Mouse (Mus musculus) fat pad, adult 2 months (tissue): ENCODE measurements around the gene Saxo1.

Experiments
- DNase-seq: peaks from one replicate; pipeline ENCODE4 v3.0.0-alpha.2; 2011; ENCODE audit warnings: low read depth, low spot score; ENCODE audit errors: extremely low read depth

Gene Saxo1

DNA sequence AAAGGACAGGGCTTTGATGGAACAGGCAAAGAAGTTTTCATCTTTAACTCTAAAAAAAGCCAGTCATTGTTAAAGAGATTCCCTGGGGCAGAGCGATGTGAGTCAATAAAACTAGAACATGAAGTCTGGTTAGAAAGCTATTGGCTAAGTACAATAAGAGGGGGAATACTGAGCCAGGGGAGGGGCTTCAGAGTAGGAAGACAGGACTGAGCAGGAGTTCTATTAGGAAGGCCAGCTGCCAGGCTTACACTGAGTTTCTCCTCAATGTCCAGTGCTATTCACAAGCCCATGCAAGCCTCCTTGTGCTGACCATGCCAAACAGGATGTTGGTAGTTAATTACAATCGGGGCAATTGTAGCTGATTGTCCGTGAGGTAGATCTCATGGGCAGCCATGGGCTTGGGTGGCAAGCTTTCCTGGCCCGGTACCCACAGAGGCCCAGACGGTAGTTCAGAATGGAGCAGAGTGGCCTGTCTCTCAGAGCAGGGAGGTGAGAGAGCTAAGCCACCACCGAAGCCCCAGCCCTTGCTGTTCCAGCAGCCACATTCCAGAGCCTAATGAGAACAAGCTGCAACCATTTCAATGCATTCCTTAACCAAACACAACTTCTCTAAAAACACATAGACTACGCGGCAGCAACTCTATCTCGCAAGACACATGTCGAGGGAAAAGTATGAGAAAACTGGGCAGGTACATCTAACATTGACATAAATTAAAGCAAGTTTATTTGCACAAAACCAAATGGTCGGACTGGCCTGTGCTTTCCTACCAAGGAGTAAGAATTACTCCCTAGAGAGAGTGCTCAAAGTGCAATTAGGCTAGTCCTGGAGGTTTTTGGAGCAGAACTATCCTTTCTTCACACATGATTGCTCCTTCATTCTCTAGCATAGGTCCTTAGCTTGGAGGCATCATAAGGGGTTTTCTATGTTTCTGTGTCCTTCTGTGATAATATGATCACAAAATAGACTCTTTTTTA lies 30.7 kb downstream of the Saxo1 start:
- DNase-seq, result no peak

DNA sequence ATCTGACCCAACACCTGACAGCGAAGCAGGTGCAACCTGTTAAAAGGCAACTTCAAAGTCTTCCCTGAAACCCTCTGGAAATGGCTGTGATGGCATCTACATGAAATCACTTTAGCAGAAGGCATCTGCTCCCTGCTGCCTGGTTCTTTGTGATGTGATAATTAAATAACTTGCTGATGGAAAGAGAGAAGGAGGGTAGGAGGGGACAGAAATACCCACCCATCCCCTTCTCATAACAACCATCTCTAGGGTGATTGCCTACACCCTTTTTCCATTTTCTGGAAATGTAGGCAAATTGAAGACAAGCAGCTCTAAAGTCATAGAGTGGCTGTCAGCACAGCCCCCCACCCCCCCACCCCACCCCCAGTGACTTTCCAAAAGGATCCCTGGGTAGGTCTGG lies 33.6 kb downstream of the Saxo1 start:
- DNase-seq, result no peak

DNA sequence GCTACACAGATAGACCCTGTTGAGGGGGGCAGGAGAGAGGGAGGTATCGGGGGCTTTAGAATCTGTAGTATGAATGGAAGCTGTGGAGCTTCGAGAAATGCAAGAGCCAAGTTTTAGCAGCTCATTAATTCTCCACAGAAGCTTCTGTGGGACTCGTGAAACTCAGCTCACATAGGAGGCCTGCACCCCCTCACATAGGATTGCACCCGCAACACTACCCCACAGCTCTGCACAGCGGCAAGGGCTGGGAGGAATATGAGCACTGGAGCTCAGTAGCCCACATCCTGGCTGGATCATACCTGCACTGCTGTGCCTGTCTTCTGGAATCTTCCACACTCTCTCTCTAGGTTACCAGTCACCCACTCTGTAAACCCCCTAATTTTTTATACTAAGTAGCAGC lies 34.4 kb downstream of the Saxo1 start:
- no peak for DNase-seq

DNA sequence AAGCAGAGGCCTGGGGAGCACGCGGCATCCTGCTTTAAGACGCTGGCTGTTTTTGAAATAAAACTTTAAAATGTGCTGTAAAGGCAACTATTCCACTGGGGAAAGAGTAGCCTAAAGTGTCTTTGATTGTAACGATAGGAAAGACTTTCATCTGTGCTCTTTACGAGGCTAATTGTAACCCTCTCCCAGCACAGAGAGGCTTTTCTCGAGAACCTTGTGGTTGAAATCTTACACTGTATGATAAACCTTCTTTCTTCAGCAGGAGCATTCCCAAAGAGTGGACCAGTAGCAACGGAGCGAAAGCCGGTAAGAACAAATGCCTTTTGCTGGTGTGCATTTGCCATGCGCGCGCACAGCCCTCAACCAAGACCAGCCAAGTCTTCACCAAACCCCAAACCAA lies 37.4 kb downstream of the Saxo1 start:
- no peak for DNase-seq

DNA sequence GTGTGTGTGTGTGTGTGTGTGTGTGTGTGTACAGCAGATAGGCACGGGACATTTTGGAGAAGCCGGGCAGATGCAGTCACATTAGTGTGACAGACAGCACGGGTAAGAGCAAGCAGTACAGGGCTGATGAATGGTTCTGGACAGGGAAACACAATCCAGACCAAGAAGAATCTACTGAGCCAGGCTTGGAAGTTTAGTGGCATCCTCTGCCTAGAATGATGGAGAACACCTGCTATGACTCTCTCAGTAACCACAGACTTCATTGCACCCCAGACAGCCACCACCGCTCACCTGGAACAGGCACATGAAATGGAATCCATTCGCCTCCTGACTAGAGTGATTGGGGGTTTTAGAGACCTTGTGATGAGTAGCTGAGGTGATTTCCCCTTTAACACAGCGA lies 38.2 kb downstream of the Saxo1 start:
- DNase-seq, result no peak

DNA sequence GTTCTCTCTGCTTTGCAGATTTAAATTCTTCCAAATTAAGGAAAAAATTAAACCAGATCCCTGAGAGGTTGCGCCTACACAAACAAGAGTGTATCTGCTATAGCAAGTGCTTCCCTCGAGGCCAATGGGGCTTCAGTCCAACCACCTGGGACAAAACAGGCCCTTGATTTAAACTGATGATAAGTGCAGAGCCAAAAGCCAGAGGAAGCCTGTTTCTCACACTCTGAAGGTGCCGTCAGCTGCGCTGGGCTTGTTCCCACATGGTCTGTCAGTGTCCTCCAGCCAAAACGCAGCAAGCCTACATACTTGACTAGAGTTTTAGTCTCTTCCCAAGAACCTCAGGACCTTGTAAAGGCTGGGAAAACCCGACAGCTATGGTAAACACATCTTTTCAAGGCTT lies 53.5 kb downstream of the Saxo1 start:
- peak; percentile 42 for DNase-seq

DNA sequence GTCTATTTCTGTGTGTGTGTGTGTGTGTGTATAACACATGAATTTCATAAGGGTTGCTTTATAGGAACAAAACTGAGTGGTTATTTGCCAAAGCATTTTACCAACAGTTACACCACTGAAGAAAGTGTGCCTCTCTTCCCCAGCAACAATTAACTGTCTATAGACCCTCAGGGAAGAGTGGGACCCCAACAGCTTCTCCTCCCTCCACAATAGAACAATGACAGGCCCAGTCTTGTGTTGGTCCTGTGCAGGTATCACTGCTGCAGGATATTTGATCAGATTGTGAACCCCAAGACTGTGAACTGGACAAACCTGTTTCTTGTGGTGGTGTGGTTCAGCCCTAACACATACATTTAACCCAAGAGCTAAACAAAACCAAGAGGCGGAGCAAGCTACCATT lies 58.6 kb downstream of the Saxo1 start:
- DNase-seq, result no peak

DNA sequence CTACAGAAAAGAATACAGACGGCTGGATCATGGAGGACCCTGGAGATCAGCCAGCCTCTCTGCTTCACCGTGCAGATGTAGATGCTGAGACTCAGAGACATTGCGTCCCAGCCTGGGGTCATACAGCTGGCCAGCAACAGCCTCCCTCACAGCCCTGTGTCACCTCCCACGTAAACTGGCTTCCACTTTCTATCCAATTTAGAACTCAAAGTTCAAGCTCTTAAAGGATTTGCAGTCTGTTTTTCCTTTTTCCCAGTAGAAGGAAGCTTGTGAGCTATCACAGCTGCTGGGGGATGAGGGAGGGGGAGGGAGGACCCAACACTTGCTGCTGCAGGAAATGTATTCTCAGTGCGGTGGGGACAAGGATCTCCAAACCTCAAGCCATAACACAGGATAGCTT lies 59.4 kb downstream of the Saxo1 start:
- DNase-seq, result peak; percentile 21

DNA sequence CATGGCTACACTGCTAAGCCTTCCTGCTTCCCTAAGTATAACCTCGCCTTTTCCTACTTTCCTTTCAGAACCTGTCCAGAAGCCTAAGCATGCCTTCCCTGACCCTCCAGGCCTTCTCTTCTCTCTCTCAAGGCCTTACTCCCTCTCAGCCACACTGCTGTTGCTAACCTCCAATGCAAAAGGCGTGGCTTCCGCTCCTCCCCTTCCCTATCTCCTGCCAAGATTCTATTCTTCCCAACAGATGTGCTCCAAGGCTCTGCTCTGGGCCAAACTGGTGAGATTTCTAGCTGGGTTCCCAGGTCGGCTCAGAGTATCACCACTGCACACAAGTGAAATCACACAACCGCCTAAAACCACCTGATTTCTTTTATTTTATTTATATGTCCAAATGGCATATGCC lies 69.0 kb downstream of the Saxo1 start:
- DNase-seq, result no peak

DNA sequence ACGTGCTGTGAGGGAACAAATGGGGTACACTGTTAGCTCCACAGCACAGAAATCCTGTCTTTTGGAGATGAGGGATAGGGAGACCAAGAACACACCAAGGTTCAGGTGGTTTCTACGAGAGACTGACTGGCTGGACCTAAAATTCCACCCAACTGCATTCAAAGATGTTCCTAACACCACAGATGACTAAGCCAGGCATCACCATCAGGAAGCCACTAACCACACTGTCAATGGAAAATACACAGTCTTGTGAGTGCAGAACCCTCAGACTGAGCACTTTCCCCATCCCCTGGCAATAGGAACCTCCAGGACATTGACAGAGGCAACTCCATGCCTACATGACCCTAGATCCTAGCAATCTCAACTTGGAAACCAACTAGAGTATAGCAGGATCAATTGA lies 71.2 kb downstream of the Saxo1 start:
- DNase-seq, result no peak

DNA sequence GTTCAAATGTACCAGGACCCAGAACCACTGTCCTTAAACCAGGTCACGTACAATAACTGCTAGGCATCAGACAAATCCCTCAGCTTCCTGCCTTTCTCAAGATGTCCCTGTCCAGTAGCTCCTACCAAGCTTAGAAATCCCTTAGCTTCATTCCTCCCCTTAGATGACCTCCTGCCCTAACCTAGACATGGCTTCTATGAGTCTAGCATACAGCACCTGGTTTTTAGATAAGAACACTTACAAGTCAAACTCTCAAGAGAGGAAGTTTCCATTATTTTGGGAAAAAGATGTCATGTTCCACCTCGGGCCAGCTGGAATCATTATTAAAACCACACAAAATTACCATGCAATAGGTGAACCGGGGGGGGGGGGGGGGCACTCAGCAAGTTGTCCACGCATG lies 71.6 kb downstream of the Saxo1 start:
- DNase-seq, result no peak

DNA sequence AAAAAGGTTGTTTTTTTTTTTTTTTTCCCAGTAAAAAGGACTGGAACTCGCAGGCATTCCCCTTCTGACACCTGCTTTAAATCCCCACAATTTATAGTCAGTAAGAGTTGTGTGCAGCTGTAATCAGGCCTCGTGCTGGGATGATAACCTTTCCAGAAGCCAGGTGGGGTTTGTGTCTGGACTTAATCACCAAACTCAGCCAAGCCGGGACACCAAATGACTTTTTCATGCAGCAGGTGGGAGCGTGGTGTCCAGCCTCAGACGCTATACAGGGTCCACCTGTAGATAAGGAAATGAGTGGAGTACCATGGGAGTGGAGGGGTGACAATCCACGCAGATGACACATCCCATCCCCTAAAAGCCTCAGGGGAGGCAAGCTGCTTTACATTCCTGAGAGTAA lies 73.1 kb downstream of the Saxo1 start:
- no peak for DNase-seq

DNA sequence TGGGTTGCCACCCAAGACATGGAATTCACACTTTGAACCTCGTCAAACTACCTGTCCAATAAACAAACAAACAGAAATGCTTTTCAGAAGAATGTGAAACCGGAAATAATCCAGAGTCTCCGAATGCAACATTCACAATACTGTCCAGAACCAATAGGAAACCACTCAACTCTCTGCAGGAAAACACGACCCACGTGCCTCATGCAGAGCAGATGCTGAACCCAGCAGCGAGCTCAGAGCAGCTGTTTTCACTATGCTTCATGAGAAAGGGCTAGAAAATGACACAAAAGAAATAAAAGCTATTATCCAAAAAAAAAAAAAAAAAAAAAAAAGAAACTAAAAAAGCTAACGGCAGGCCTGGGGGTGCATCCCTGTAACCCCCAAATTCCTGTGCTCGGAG lies 74.4 kb downstream of the Saxo1 start:
- DNase-seq, result no peak

DNA sequence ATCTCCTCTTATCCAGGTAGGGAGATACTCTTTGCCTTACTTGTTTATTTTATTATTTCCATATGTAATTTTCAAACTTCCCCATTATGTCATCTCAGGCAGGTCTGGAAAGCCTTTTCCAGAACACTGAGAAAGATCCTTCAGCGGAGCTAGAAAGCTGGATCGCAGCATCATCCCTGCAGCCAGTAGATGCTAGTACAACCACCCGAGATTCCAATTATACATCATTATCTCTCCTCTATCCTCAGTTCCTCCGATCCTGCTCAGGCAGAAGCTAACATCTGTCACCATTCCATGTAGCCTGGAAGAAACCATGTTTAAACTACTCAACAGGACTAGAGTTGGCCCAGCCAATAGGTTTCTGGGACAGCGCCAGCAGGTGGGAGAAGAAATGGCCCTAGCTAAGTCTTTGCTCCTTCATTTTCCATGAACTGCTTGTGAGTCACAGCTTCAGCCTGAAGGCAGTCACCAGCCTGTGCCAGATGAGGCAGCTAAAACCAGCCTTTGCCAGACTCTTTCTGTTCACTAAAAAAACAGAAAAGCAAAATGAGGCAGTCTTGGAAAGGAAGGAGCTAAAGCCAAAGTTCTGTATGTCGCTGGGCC lies 75.0 kb downstream of the Saxo1 start:
- DNase-seq, result no peak

DNA sequence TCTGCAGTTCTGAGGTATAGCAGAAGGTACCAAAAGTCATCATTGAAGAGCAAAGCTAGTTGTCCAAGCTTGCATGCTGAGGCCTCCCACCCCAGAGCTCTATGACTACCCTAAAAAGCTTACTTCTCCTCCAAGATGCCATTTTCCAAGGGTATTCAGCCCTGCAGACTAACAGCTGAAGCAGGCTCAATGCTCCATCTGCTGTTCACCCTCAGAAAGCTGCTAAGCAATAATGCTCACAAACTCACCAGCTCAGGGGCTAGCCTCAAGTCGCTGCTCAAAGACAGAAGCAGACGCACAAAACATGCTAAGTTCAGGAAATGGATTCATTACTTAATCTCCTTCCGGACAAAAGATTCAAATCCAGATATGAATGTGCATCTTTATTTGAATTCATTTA lies 77.2 kb downstream of the Saxo1 start:
- DNase-seq, result no peak

DNA sequence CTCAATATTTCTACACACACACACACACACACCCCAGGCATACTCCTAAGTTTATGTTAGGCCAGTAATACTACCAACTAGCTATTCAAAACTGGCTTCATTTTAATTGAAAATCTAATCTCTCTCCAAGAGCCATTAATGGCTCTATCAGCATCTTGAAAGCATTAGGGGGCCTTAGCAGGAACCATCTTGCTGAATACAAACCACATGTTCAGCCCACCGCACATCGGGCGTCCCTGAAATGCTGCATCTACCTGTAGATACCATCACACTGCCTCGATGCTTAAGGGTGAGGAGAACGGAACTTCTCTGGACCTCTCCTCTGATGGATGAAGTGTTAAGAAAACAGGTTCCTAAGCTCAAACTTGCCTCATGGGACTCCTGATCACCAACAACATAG lies 93.3 kb downstream of the Saxo1 start:
- no peak for DNase-seq

DNA sequence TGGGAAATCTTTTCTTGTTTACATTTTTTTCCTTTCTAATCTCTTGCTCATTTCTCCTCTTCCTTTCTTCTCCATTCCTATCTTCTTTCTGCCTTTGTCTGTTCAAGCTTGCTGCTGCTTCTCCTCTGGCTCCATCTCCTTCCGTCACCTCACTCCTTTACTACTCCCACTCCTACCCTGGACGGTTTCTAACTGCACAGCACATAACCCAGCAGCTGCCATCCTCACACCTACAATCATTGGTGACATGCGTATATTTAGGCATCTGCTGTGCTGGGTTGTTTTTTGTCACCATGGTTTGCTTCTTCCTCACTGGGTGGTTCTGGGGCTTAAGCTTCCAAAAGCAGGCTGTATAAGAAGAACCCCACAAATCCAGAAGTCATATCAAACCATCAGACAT lies 107.7 kb downstream of the Saxo1 start:
- no peak for DNase-seq

DNA sequence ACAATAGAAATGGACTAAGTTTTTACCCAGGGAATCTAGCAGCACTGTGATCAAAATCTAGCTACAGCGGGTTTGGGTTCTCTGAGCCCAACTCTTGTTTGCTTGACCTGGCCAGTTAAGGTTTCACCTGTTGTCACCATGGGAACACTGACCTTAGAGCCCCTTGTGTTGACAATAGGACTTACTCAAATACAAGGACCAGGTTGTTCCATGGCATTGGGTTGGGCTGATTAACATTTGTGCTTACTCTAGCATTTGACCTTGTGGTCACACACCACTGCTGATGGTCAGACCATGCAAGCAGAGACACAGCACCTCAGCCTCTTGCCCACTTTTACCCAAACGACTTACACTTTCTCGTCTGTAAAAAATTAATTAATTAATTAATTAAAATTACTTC lies 121.8 kb downstream of the Saxo1 start:
- no peak for DNase-seq

DNA sequence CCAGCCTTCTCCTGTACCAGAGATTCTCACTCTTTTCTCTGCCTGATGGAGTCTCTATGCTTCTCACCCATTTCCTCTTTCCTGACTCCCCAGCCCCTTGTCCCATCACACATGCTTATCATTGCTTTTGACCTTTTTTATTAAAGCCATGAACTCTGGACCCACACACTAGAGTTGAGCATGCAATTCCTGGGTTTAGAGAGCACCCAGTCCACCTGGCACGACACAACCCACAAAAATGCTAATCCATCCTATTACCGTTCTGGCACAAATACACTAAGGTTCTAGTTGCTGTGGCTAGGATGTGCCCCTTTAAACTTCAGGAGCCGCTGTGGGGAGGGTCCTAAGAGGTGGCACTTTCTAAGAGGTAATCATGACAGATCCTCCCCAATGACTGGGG lies 122.5 kb downstream of the Saxo1 start:
- DNase-seq, result no peak

DNA sequence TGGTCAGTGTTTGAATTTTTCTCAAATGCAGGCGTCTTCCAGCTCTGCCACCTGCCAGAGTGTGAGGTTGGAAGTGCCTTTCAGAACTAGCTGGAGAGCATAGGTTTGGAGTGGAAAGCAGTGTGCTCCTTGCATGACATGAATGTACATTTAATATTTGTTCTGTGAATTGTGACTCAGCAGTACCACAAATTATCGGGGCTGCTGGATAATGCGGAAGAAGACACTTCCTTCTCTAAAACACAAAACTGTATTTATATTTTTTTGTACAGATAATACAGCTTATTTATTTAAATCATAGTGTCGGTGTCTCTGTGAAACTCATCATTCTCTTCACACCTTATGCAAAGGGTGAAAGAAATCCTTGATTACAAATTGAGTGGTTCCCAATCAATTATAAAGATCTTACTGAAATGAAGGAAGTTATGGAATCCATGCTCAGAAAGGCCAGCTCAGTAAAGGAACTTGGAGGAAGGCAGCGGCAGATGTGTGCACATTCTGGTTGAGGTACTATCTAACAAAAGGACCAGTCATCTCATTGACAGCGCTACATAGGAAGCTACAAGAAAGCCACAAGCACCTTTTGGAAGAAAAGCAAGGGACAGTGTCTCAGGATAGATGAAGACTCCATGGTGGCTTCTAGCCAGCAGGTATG lies 129.9 kb downstream of the Saxo1 start:
- no peak for DNase-seq

DNA sequence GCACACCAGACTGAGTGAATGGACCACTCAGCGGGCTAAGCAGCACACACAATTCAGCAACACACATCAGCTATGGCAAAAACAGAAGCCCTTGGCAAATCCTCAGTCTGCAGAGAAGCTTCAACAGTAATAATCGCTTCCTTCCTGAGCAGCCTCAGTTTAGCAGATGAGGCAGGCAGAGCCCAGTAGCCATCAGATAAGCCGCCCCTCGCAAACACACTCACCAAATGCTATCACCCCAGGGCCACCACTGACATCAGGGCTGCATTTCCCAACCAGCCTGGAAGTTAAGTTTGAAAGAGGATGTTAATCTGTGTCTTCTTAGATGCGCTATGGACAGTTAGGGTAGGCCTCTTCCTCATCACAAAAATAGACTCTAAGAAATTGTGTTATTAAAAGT lies 130.8 kb downstream of the Saxo1 start:
- DNase-seq, result no peak

DNA sequence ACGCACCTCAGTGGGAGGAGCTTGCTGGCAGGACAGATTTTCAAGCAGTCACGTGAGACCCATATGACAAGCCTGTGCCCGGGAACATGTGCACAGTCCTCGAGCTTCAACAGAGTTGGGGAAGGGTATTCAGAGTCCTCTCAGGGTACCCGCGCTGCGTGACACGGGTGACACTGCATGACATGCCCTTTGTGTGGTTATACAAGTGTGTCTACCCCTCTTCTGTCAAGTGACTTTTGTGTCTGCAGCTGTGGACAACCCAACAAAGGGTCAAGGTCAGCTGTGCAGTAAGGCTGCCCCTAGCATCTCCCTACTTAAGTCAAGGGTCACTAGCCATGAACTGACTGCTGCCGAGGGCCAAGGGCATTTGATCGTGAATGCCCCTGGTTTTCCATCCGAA lies 131.6 kb downstream of the Saxo1 start:
- DNase-seq, result no peak
